Mouse (Mus musculus) brain, embryonic 14.5 days (tissue): ENCODE results near the gene Eif2ak2. TPM values are rescaled to one million over a fixed set of nuclear protein-coding genes. Genes with fewer than 3 reads are reported as not detected.

Experiments
- DNase-seq: peaks from one replicate; pipeline ENCODE4 v3.0.0-alpha.2; 2011; ENCODE audit warnings: low read depth
- CTCF ChIP-seq: fragments of 200-500 bp; IDR thresholded peaks from 2 replicates; pipeline ENCODE4 v1.5.1; 2012; ENCODE audit warnings: inconsistent platforms, mild to moderate bottlenecking, moderate library complexity, borderline replicate concordance; ENCODE audit not compliant: insufficient read depth, insufficient read length; ENCODE audit errors: extremely low read depth
- POLR2A ChIP-seq: fragments of 200-500 bp; IDR thresholded peaks from 2 replicates; pipeline ENCODE4 v1.6.1; 2012; ENCODE audit warnings: mild to moderate bottlenecking, inconsistent platforms, borderline replicate concordance; ENCODE audit not compliant: poor library complexity, insufficient read depth, insufficient read length, severe bottlenecking; ENCODE audit errors: extremely low read depth
- polyA plus RNA-seq: library from polyadenylated mRNA; depleted of rRNA; stranded (reverse); fragments of >200 nt; gene quantifications from 2 replicates; pipeline ENCODE4 v1.2.3, GENCODE M21; 2012; rRNA removed

The Eif2ak2 gene
- 1.2 and 2.3 TPM in 2 replicates for polyA plus RNA-seq

DNA sequence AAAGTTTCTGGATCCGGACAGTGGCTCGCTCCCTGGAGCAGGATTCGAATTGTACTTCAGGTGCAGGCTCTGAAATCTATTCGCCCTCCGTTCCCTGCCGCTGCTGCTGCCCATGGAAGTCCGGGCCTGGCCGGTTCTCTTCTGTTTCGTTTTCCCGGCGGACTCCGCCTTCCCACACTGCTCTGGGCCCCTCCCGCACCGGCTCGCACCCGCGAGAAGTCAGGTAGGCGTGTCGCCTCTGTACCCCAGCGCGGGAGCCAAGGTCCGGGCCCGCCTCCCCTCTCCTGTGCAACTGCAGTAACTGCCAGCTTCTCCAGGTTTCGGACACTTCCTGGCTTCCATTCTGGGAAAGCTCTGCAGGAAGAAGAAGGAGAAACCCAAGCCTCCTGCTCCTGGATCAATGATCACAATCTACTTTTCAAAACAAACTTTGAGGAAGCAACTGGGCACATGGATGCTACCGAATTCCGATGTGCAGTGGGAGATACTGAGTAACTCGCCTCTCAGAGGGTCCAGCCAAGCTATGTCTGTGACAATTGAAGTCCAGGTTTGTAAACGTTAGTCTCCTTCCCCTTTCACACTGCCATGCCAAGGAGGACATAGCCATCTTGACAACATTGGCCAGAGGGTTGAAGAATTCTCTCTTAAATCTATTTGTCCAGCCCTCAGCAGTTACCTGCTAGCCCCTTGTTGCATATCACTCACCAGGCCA is at the start of gene Eif2ak2:
Gene Eif2ak2 (minus strand): TSS at position 173 of the 712 bp plus-strand sequence.
- TF ChIP-seq POLR2A (no peak), CTCF (no peak)
- peak; percentile 78 for DNase-seq

DNA sequence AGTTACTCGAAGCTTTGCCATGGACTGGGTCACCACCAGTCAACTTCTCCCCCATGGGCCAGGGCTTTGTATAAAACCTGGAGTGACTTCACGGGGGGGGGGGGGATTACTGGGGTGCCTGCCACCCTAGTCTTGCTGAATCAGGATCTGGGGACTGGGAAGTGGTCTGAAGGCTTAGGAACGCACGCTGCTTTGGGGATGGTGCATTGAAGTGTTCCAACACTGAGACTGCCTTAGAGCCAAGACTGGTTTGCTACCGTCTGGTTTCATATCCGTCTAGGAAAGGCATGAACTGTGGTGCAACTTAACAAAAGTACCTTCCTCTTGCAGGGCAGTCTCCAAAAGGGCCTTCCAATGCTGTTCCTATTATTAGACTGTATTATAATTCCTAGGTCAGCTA is 35.3 kb upstream of the Eif2ak2 start:
- TF ChIP-seq POLR2A: no peak
- TF ChIP-seq CTCF: no peak
- no peak for DNase-seq

DNA sequence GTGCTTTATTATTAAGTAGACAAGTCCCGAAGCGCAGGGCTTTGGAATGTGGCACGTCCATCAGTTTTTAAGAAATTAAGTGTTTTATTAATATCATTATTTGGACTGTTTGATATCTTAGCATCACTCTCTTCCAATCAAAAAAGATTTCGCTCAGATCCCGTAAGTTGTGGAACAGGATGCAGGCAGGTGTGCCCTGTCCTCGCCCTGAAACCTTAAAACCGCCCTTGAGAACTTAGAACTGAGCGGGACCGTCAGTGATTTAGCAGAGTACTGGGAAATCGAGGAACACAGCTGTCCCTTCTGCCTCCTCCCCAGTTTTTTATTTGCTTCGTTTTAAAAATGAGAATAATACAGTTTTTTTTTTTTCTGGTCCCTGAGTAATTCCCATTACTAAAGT is 34.5 kb upstream of the Eif2ak2 start:
- no peak for DNase-seq
- no peak for TF ChIP-seq CTCF
- no peak for TF ChIP-seq POLR2A

GRCm38 (mm10) chr17:78916369-78916813 is 34.0 kb upstream of the Eif2ak2 start, which contains the start of gene Cebpzos:
Gene Cebpzos, plus strand, starts transcription at chr17:78916500.
- peak; percentile 96 for DNase-seq
- TF ChIP-seq CTCF (no peak), POLR2A (peak; percentile 70)

- peak; percentile 38 for DNase-seq
- TF ChIP-seq POLR2A (no peak), CTCF (no peak)
These were observed 33.4 kb upstream of the Eif2ak2 start for GRCm38 (mm10) chr17:78915772-78916171.

- TF ChIP-seq CTCF (no peak), POLR2A (no peak)
- no peak for DNase-seq
These were observed 31.5 kb upstream of the Eif2ak2 start for GRCm38 (mm10) chr17:78913921-78914320.

DNA sequence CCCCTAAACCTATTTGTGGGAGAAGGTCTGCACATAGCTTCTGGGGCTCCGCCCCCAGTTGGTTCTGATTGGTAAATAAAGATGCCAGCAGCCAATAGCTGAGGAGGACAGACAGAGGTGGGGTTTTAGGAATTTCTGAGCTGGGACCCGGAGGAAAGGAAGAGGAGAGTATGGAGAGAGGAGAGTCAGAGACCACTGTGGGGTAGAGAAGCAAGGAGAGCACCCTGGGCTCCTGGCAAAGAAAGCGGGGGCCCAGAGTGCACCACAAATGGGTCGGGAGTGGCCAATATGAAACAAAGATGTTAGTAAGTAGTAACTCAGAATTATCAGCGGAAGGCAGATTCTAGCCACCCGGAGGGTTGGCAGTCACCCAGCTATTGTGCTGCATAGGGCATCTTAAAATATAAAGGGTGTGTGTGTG is 30.5 kb upstream of the Eif2ak2 start:
- peak; percentile 80 for DNase-seq

GRCm38 (mm10) chr17:78909374-78909773 is 27.0 kb upstream of the Eif2ak2 start:
- TF ChIP-seq CTCF (no peak), POLR2A (no peak)
- DNase-seq: no peak

More for the DNA sequence above, 30.5 kb upstream of the Eif2ak2 start:
- TF ChIP-seq POLR2A (no peak), CTCF (no peak)

GRCm38 (mm10) chr17:78906892-78907291 is 24.5 kb upstream of the Eif2ak2 start, which contains the start of gene Sult6b1:
Gene Sult6b1, minus strand, starts transcription at chr17:78906992.
- no peak for DNase-seq
- TF ChIP-seq POLR2A (no peak), CTCF (no peak)

DNA sequence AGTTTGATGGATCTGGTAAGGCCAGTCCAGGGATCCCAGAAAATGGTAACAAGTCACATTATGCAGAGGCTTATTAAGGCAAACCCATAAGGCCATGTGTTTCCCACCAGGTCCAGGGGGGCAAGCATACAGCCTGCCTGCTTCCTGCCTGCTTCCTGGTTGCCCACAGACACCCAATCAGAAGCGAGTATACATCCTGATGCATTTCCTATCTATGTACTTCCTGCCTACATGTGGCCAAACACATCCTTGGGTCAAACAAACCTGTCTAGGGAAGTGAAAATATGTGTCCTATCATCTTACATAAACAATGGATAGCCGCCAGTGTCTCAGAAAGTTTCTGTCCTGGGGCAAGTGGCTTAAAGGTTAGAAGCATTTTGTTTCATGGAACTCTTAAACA is 20.8 kb upstream of the Eif2ak2 start:
- TF ChIP-seq POLR2A: no peak
- TF ChIP-seq CTCF: no peak

GRCm38 (mm10) chr17:78895394-78895793 is 13.0 kb upstream of the Eif2ak2 start:
- TF ChIP-seq CTCF (peak; percentile 54), POLR2A (no peak)
- peak; percentile 89 for DNase-seq

More for the DNA sequence above, 20.8 kb upstream of the Eif2ak2 start:
- DNase-seq: no peak

GRCm38 (mm10) chr17:78894991-78895390 is 12.6 kb upstream of the Eif2ak2 start:
- TF ChIP-seq CTCF (no peak), POLR2A (no peak)
- no peak for DNase-seq
